Mouse (Mus musculus) gastrocnemius, postnatal 25 days (tissue): Measurements from ENCODE around the gene Lhb. TPM values are rescaled to one million over a fixed set of nuclear protein-coding genes. Genes with fewer than 3 reads are reported as not detected.

ENCODE experiments used
- DNase-seq: peaks from one replicate; pipeline ENCODE4 v3.0.0; 2022
- total RNA-seq, 2 experiments: library from RNA; stranded (reverse); gene quantifications; 1 replicate in 1 of 2; 2 replicates in 1 of 2; pipeline ENCODE4 v1.2.3; 2021

The Lhb gene
- total RNA-seq, 2 experiments from 2014 or later: 1.6 TPM; not detected in 1

GRCm38 (mm10) chr7:45413864-45414739 lies 6.5 kb upstream of the Lhb start:
- no peak for DNase-seq

GRCm38 (mm10) chr7:45414740-45415224 lies 5.8 kb upstream of the Lhb start:
- no peak for DNase-seq

GRCm38 (mm10) chr7:45415636-45416035 lies 5.0 kb upstream of the Lhb start:
- no peak for DNase-seq

- no peak for DNase-seq
Observed at GRCm38 (mm10) chr7:45417962-45418492, 2.6 kb upstream of the Lhb start.

- no peak for DNase-seq
Observed at GRCm38 (mm10) chr7:45419859-45420614, 583 bp upstream of the Lhb start.

GRCm38 (mm10) chr7:45421194-45421593 lies 574 bp downstream of the Lhb start:
- DNase-seq: no peak

- DNase-seq: peak; percentile 43
Observed at GRCm38 (mm10) chr7:45426556-45426955, 5.9 kb downstream of the Lhb start.

GRCm38 (mm10) chr7:45433835-45434202 lies 13.2 kb downstream of the Lhb start:
- no peak for DNase-seq

GRCm38 (mm10) chr7:45434203-45435015 lies 13.8 kb downstream of the Lhb start, which contains the start of gene Gys1:
TSS of gene Gys1 (plus strand) at chr7:45434844.
- DNase-seq: peak; percentile 100

GRCm38 (mm10) chr7:45435038-45435437 lies 14.4 kb downstream of the Lhb start:
- DNase-seq: no peak

GRCm38 (mm10) chr7:45436444-45436843 lies 15.8 kb downstream of the Lhb start:
- no peak for DNase-seq

- no peak for DNase-seq
Observed at GRCm38 (mm10) chr7:45437046-45437445, 16.4 kb downstream of the Lhb start.

GRCm38 (mm10) chr7:45437521-45438276 lies 17.1 kb downstream of the Lhb start, which contains the start of gene Ruvbl2:
TSS of gene Ruvbl2 (minus strand) at chr7:45438096.
- peak; percentile 81 for DNase-seq

GRCm38 (mm10) chr7:45443526-45444420 lies 23.2 kb downstream of the Lhb start:
- peak; percentile 54 for DNase-seq

GRCm38 (mm10) chr7:45446589-45446988 lies 26.0 kb downstream of the Lhb start:
- DNase-seq: no peak

- no peak for DNase-seq
Observed at GRCm38 (mm10) chr7:45447325-45447990, 26.8 kb downstream of the Lhb start.

- no peak for DNase-seq
Observed at GRCm38 (mm10) chr7:45449974-45450373, 29.4 kb downstream of the Lhb start.

- DNase-seq: peak; percentile 67
Observed at GRCm38 (mm10) chr7:45451344-45451982, 30.8 kb downstream of the Lhb start.

GRCm38 (mm10) chr7:45454971-45455370 lies 34.4 kb downstream of the Lhb start:
- no peak for DNase-seq
